Mouse (Mus musculus) heart, embryonic 16.5 days (tissue): ENCODE data around the gene Mlkl. TPM values are rescaled to one million over a fixed set of nuclear protein-coding genes. Genes with fewer than 3 reads are reported as not detected.

Source experiments
- ATAC-seq: fragments of 200-750 bp; cut with Nextera tagmentation; replicated peaks from 2 replicates; pipeline ENCODE4 v1.8.0; 2017; ENCODE audit warnings: moderate number of reproducible peaks; ENCODE audit not compliant: insufficient read depth, low FRiP score; ENCODE audit errors: extremely low read depth
- H3K27ac ChIP-seq: fragments of 300-500 bp; sonication (generic); 2 replicates; pipeline ENCODE4 v1.5.1; 2014; ENCODE audit warnings: mild to moderate bottlenecking, low read length, control low read depth, moderate library complexity
- H3K27me3 ChIP-seq: fragments of 300-500 bp; sonication (generic); 2 replicates; pipeline ENCODE4 v1.6.1; 2014; ENCODE audit warnings: low read length, mixed read lengths; ENCODE audit not compliant: control insufficient read depth, insufficient read depth
- H3K36me3 ChIP-seq: fragments of 300-500 bp; sonication (generic); 2 replicates; pipeline ENCODE4 v1.6.1; 2014; ENCODE audit not compliant: control insufficient read depth, insufficient read depth
- H3K4me1 ChIP-seq: fragments of 300-500 bp; sonication (generic); 2 replicates; pipeline ENCODE4 v1.6.1; 2014; ENCODE audit warnings: low read length, mixed read lengths; ENCODE audit not compliant: control insufficient read depth, insufficient read depth
- H3K4me2 ChIP-seq: fragments of 300-500 bp; sonication (generic); 2 replicates; pipeline ENCODE4 v1.6.1; 2014; ENCODE audit warnings: low read depth, mild to moderate bottlenecking, control low read depth, low read length
- H3K4me3 ChIP-seq: fragments of 300-500 bp; sonication (generic); 2 replicates; pipeline ENCODE4 v1.5.1; 2014; ENCODE audit warnings: mild to moderate bottlenecking, control low read depth, low read length
- H3K9ac ChIP-seq: fragments of 300-500 bp; sonication (generic); 2 replicates; pipeline ENCODE4 v1.6.1; 2014; ENCODE audit warnings: low read length, control low read depth
- H3K9me3 ChIP-seq: fragments of 300-500 bp; sonication (generic); replicated peaks from 2 replicates; pipeline ENCODE4 v1.6.1; 2016; ENCODE audit warnings: low read length; ENCODE audit not compliant: control insufficient read depth
- WGBS: fragments of 180-500 bp; shearing (Covaris S2); extraction: QIAGEN DNeasy Blood & Tissue Kit; methylation state at CpG from one replicate; pipeline ENCODE4 v1.1.7; 2014; 5-methylcytosine and 5-hydroxymethylcytosine counted together
- polyA plus RNA-seq: library from polyadenylated mRNA; unstranded; fragments of >200 nt; fragmentation: Nextera tagmentation; extraction: Ambion mirVana; gene quantifications from 2 replicates; pipeline ENCODE4 v1.2.1, GENCODE M21; 2015

Gene Mlkl
- 3.0 and 4.4 TPM in 2 replicates for polyA plus RNA-seq

GRCm38 (mm10) chr8:111337890-111338347 is at the start of gene Mlkl:
Gene Mlkl, minus strand, starts transcription at chr8:111338177.
- Histone ChIP-seq H3K27me3 (no peaks in the 10 kb centered on the region; the same call in 1 of the 2 replicates), H3K27ac (peak within 1 kb of the TSS; percentile 71), H3K9me3 (no peaks in the 10 kb centered on the region), H3K4me1 (peaks cover 7% of the 10 kb centered on the region), H3K9ac (peak within 1 kb of the TSS; percentile 72), H3K4me2 (peak within 1 kb of the TSS; percentile 97), H3K4me3 (peak within 1 kb of the TSS; percentile 76), H3K36me3 (no peaks in the 10 kb centered on the region)
- no peak; the same call in 1 of the 2 replicates for ATAC-seq
- 0% methylated on average over 29 of the region's 29 CpGs for WGBS

- H3K27me3 ChIP-seq, result peaks cover 20% of the 10 kb centered on the region
- H3K4me2 ChIP-seq, result no peak overlapping the region
- H3K4me3 ChIP-seq, result no peak overlapping the region
- ATAC-seq, result no peak
- 45% methylated on average over 9 of the region's 9 CpGs for WGBS
- H3K4me1 ChIP-seq, result no peaks in the 10 kb centered on the region
- H3K9ac ChIP-seq, result no peak overlapping the region
- no peaks in the 10 kb centered on the region for H3K36me3 ChIP-seq
- no peak overlapping the region for H3K27ac ChIP-seq
- H3K9me3 ChIP-seq, result no peaks in the 10 kb centered on the region
Observed at GRCm38 (mm10) chr8:111385915-111386314, 47.9 kb upstream of the Mlkl start.

GRCm38 (mm10) chr8:111384628-111385027 is 46.7 kb upstream of the Mlkl start:
- no peak overlapping the region for H3K4me3 ChIP-seq
- no peak for ATAC-seq
- H3K9me3 ChIP-seq, result no peaks in the 10 kb centered on the region
- H3K9ac ChIP-seq, result no peak overlapping the region
- WGBS, result 42% methylated on average over 2 of the region's 2 CpGs
- H3K27me3 ChIP-seq, result peaks cover 13% of the 10 kb centered on the region
- H3K4me2 ChIP-seq, result no peak overlapping the region
- no peaks in the 10 kb centered on the region for H3K36me3 ChIP-seq
- no peaks in the 10 kb centered on the region for H3K4me1 ChIP-seq
- no peak overlapping the region for H3K27ac ChIP-seq

GRCm38 (mm10) chr8:111375192-111375591 is 37.2 kb upstream of the Mlkl start:
- Histone ChIP-seq H3K36me3 (no peaks in the 10 kb centered on the region), H3K4me3 (no peak overlapping the region), H3K4me2 (no peak overlapping the region), H3K9ac (no peak overlapping the region), H3K27ac (no peak overlapping the region), H3K9me3 (0 out of 2 replicates have a peak, but pooled peaks cover 2% of the 10 kb centered on the region), H3K27me3 (no peaks in the 10 kb centered on the region), H3K4me1 (no peaks in the 10 kb centered on the region)
- WGBS, result 72% methylated on average over 6 of the region's 6 CpGs
- no peak for ATAC-seq

- Histone ChIP-seq H3K4me3 (no peak overlapping the region), H3K27ac (no peak overlapping the region), H3K36me3 (no peaks in the 10 kb centered on the region), H3K9ac (no peak overlapping the region), H3K9me3 (no peaks in the 10 kb centered on the region), H3K27me3 (no peaks in the 10 kb centered on the region), H3K4me1 (no peaks in the 10 kb centered on the region), H3K4me2 (no peak overlapping the region)
- ATAC-seq, result no peak
- 66% methylated on average over 9 of the region's 9 CpGs for WGBS
Observed at GRCm38 (mm10) chr8:111369711-111370110, 31.7 kb upstream of the Mlkl start.

- peak overlapping the region; percentile 55; the same call in 1 of the 2 replicates for H3K4me2 ChIP-seq
- H3K9ac ChIP-seq, result no peak overlapping the region
- no peak overlapping the region for H3K27ac ChIP-seq
- H3K4me1 ChIP-seq, result no peaks in the 10 kb centered on the region
- ATAC-seq, result no peak
- H3K4me3 ChIP-seq, result no peak overlapping the region
- H3K9me3 ChIP-seq, result no peaks in the 10 kb centered on the region
- WGBS, result 79% methylated on average over 8 of the region's 8 CpGs
- H3K36me3 ChIP-seq, result no peaks in the 10 kb centered on the region
- H3K27me3 ChIP-seq, result no peaks in the 10 kb centered on the region
Observed at GRCm38 (mm10) chr8:111367350-111367749, 29.4 kb upstream of the Mlkl start.

- no peaks in the 10 kb centered on the region for H3K4me1 ChIP-seq
- ATAC-seq, result no peak
- H3K36me3 ChIP-seq, result no peaks in the 10 kb centered on the region
- no peak overlapping the region for H3K27ac ChIP-seq
- H3K4me3 ChIP-seq, result no peak overlapping the region; the same call in 1 of the 2 replicates
- WGBS, result 35% methylated on average over 14 of the region's 14 CpGs
- H3K9me3 ChIP-seq, result no peaks in the 10 kb centered on the region
- H3K27me3 ChIP-seq, result no peaks in the 10 kb centered on the region
- H3K9ac ChIP-seq, result peak overlapping the region; percentile 52; the same call in 1 of the 2 replicates
- H3K4me2 ChIP-seq, result peak overlapping the region; percentile 55
Observed at GRCm38 (mm10) chr8:111366610-111367234, 28.7 kb upstream of the Mlkl start.

GRCm38 (mm10) chr8:111363489-111363888 is 25.5 kb upstream of the Mlkl start:
- no peaks in the 10 kb centered on the region for H3K27me3 ChIP-seq
- H3K27ac ChIP-seq, result no peak overlapping the region
- H3K4me3 ChIP-seq, result no peak overlapping the region
- H3K4me2 ChIP-seq, result no peak overlapping the region
- no peak overlapping the region for H3K9ac ChIP-seq
- H3K4me1 ChIP-seq, result no peaks in the 10 kb centered on the region
- H3K9me3 ChIP-seq, result no peaks in the 10 kb centered on the region
- no peaks in the 10 kb centered on the region for H3K36me3 ChIP-seq
- 74% methylated on average over 8 of the region's 8 CpGs for WGBS
- ATAC-seq, result no peak

- Histone ChIP-seq H3K4me1 (no peaks in the 10 kb centered on the region), H3K9ac (no peak overlapping the region), H3K36me3 (no peaks in the 10 kb centered on the region), H3K4me3 (no peak overlapping the region), H3K4me2 (no peak overlapping the region), H3K27me3 (no peaks in the 10 kb centered on the region), H3K9me3 (no peaks in the 10 kb centered on the region), H3K27ac (no peak overlapping the region)
- no peak for ATAC-seq
- 57% methylated on average over 7 of the region's 7 CpGs for WGBS
Observed at GRCm38 (mm10) chr8:111360579-111361209, 22.7 kb upstream of the Mlkl start.
